In the genomic region with DNA sequence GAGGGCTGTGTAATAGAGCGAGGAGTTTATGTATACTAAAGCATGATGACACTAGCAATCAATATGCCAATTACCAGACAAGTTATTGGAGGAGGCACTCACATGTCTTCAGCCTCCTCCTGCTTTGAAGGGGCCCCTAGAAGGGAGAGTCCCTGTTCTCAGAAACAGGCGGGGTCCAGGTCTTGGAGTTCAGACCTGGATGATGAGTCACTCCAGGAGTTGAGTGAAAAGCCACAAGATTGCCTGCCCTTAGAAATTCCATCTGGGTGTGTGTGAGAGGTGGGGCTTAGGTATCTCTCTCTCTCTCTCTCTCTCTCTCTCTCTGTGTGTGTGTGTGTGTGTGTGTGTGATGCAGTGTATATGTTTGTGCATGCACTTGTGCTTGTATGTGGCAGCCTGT, we compare ENCODE assay signal across 17 mouse cellular contexts.
DNase-seq lines count a peak whose midpoint lies in the region; ATAC-seq and TF ChIP-seq lines count a peak whose summit lies in the region.
"Had no signal": no experiment of that assay in that cellular context is flagged by ENCODE, and none has a peak within 500 bp of the region (broad histone marks: within the 10 kb centered on the region; RNA-seq: fewer than 3 reads in every experiment).

No protein-coding gene starts in this region.

- 31% methylated on average over 2 of the region's 2 CpGs for WGBS in lung, postnatal 0 days
- WGBS in lung, adult 2 months: 43% methylated on average over 2 of the region's 2 CpGs
- 26% methylated on average over 2 of the region's 2 CpGs for WGBS in intestine, embryonic 16.5 days

- no peaks in the 10 kb centered on the region for H3K9me3 ChIP-seq in lung, postnatal 0 days (ENCODE audit: low read length)
- H3K9me3 ChIP-seq in intestine, embryonic 16.5 days (ENCODE audit: control insufficient read depth, low read length): no peaks in the 10 kb centered on the region
- H3K9me3 ChIP-seq: heart, embryonic 13.5 days; midbrain, embryonic 10.5 days; neural tube, embryonic 15.5 days had no signal

- TF ChIP-seq POLR2A in lung, adult 2 months (IDR thresholded peaks at IDR 0.05; ENCODE audit: borderline replicate concordance, extremely low read depth, low read depth, low read length): no peak

- peak; percentile 89 for ATAC-seq in lung, postnatal 0 days
- ATAC-seq in intestine, embryonic 16.5 days: peak; percentile 95
- ATAC-seq: forebrain, embryonic 14.5 days had no signal

- H3K27ac ChIP-seq in lung, postnatal 0 days (ENCODE audit: low read length): no peak overlapping the region
- H3K27ac ChIP-seq in intestine, embryonic 16.5 days (ENCODE audit: low read length): no peak overlapping the region
- H3K27ac ChIP-seq: heart, embryonic 13.5 days; midbrain, embryonic 10.5 days; neural tube, embryonic 15.5 days had no signal

- H3K4me1 ChIP-seq in lung, postnatal 0 days (ENCODE audit: insufficient read depth, low read depth, low read length): no peaks in the 10 kb centered on the region
- H3K4me1 ChIP-seq in lung, adult 2 months (ENCODE audit: control insufficient read depth, insufficient read depth, low read length): no peaks in the 10 kb centered on the region; the same call in 1 of the 2 replicates
- H3K4me1 ChIP-seq in intestine, embryonic 16.5 days (ENCODE audit: control insufficient read depth, insufficient read depth, low read length): peaks cover 6% of the 10 kb centered on the region
- H3K4me1 ChIP-seq: heart, embryonic 13.5 days; neural tube, embryonic 15.5 days had no signal

- peak; percentile 66; the same call in 1 of the 2 replicates for TF ChIP-seq EP300 in lung, postnatal 0 days (IDR thresholded peaks at IDR 0.05)

- TF ChIP-seq CTCF in lung, postnatal 0 days (IDR thresholded peaks at IDR 0.05): no peak
- no peak for TF ChIP-seq CTCF in lung, adult 2 months (IDR thresholded peaks at IDR 0.05; ENCODE audit: insufficient read depth, low read length)

- H3K4me3 ChIP-seq in lung, postnatal 0 days (ENCODE audit: low read depth, low read length): no peak overlapping the region
- no peak overlapping the region for H3K4me3 ChIP-seq in lung, adult 2 months (replicated peaks; ENCODE audit: extremely low read depth, low read depth, low read length)
- H3K4me3 ChIP-seq in intestine, embryonic 16.5 days (ENCODE audit: low read length): no peak overlapping the region
- H3K4me3 ChIP-seq: heart, embryonic 13.5 days; midbrain, embryonic 10.5 days; neural tube, embryonic 15.5 days had no signal

- no peak overlapping the region for H3K4me2 ChIP-seq in lung, postnatal 0 days (replicated peaks; ENCODE audit: low read depth, low read length)
- H3K4me2 ChIP-seq in intestine, embryonic 16.5 days (ENCODE audit: low read depth, low read length): peak overlapping the region; percentile 10; the same call in 1 of the 2 replicates
- H3K4me2 ChIP-seq: heart, embryonic 13.5 days; lung, embryonic 14.5 days; neural tube, embryonic 15.5 days had no signal

- no peak overlapping the region for H3K9ac ChIP-seq in lung, postnatal 0 days (replicated peaks; ENCODE audit: low read depth)
- no peak overlapping the region for H3K9ac ChIP-seq in intestine, embryonic 16.5 days (ENCODE audit: low read depth, low read length)
- H3K9ac ChIP-seq: heart, embryonic 13.5 days; lung, embryonic 14.5 days; neural tube, embryonic 15.5 days had no signal

- no peaks in the 10 kb centered on the region for H3K27me3 ChIP-seq in lung, postnatal 0 days (replicated peaks; ENCODE audit: insufficient read depth, low read length)
- H3K27me3 ChIP-seq in intestine, embryonic 16.5 days (replicated peaks; ENCODE audit: control insufficient read depth, insufficient read depth, low read length): no peaks in the 10 kb centered on the region
- H3K27me3 ChIP-seq: CH12.LX; heart, embryonic 13.5 days; neural tube, embryonic 15.5 days had no signal

- intact Hi-C loops in left cerebral cortex, postnatal 4 days (cut with DNase I): no loop called here

- peak; percentile 73 for DNase-seq in lung, postnatal 0 days (ENCODE audit: low spot score)
- DNase-seq in lung, adult 2 months: no peak
- DNase-seq in R1 (ENCODE audit: low read depth, low spot score): peak; percentile 37
- DNase-seq in yolk sac, embryonic 10.5 days (ENCODE audit: low spot score): peak; percentile 83
- DNase-seq in left cerebral cortex, postnatal 4 days: no peak
- DNase-seq in heart, postnatal 4 days: no peak
- DNase-seq: cerebellum, adult 11-12 months; kidney, adult 2 months; right cerebral cortex, adult 18-20 months; spleen, adult 18-20 months had no signal

- H3K36me3 ChIP-seq in lung, postnatal 0 days (ENCODE audit: insufficient read depth, low read length): no peaks in the 10 kb centered on the region
- no peaks in the 10 kb centered on the region for H3K36me3 ChIP-seq in intestine, embryonic 16.5 days (ENCODE audit: control insufficient read depth, insufficient read depth, low read length)
- H3K36me3 ChIP-seq: heart, embryonic 13.5 days; midbrain, embryonic 10.5 days; neural tube, embryonic 15.5 days had no signal

Comparison
In these comparisons a context has a peak if more than half of its experiments do, and no peak if none do; other contexts are left out.
1. DNase-seq: peak in lung, postnatal 0 days (single experiment), R1 (single experiment) and yolk sac, embryonic 10.5 days (single experiment); none in lung, adult 2 months (single experiment), left cerebral cortex, postnatal 4 days (single experiment) and heart, postnatal 4 days (single experiment).